Mouse (Mus musculus) Muller cell, postnatal 12 days (primary cell): ENCODE results near the gene Me3.

Experiments
- DNase-seq: peaks from one replicate; pipeline ENCODE4 v3.0.0-alpha.2; 2015; ENCODE audit errors: inconsistent ontology term

The Me3 gene

DNA sequence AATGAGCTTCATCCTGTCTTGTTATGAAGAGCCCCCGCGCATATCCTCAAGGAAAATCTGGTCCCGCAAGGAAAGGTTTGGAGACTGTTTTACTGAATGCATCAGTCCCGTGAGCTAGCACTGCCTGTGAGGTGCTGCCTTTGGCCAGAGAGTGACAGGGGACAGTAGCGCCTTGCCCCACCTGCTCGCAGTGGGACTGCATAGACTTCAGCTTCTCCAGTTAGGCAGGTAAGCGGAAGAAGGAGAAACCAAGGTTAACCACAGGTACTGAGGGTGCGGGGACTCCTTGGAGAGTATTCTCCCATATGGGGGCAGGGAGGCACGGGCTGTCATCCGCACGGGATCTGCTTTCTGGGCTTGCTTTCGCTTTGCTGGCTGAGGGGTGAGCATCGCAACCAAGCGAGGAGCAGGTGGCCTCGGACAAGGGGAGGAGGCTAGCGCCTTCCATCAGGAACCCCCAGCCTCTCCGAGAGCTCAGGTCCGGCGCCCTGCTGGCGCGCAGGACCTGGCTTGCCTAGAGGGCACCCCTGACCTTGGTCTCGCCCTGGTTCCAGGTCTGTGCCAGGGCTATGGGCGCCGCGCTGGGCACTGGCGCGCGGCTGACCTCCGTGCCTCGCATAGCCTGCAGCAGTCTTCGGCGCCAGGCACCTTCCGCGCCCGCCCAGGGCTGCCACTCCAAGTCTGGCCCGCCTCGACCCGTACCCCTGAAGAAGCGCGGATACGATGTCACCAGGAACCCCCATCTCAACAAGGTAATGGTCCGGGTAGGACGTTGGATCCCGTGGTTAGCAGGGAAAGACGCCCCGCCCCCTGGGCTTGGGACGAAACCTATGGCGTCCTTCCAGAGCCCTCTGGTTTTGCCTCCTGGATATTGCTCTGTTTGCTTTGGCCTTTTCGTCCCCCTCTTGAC lies at the start of gene Me3:
Gene Me3, plus strand, starts transcription at position 51 of the 910 bp plus-strand sequence.
- DNase-seq: peak; percentile 89

DNA sequence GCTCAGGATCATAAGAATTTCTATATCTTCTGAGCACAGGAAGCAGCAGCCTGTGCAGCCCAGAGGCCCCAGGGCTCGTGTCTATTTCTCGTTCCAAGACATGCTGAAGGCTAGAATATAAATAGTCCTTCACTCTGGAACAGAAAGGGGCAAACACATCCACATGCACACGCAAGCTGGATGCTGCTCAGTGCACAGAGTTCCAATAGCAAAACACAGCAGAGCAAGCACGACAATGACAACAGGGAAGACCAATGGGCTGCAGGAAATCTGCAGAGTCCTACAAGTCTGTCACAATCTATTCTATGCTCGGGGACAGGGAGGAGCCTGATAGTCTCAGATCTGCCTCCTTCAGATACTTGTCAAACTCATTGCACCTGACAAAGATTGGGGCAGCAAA lies 42.2 kb upstream of the Me3 start:
- DNase-seq: no peak

DNA sequence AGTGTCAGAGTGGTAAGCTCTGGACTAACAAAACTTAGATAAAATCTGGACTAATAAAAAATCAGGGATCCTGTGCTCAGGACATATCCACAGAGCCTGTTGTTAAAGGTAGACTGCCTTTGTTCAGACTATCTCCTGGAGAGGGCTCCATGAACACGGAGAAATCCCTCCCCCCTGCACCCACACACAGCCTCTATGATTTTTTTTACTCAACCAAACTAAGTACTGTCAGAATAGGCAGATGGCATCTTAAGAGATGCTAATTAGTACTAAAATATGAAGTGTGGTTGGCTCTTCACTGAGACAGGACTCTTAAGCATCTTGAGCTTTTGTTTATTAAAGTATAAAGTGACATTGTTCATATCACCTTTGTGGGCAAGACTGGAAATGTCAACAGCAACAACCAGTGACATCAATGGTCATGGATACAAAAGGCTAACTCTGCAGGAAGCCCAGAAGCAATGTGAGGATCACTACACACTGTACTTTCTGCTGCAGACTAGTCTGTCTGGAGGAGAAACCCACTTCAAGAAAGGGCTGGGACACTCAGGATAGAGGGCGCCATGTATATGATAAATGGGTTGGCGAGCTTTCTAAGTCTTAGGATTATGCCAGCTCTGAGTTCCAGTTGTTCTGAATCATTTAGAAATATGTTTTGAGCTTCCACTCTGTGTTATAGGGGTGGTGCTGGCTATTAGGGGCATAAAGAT lies 41.5 kb upstream of the Me3 start:
- DNase-seq: no peak

DNA sequence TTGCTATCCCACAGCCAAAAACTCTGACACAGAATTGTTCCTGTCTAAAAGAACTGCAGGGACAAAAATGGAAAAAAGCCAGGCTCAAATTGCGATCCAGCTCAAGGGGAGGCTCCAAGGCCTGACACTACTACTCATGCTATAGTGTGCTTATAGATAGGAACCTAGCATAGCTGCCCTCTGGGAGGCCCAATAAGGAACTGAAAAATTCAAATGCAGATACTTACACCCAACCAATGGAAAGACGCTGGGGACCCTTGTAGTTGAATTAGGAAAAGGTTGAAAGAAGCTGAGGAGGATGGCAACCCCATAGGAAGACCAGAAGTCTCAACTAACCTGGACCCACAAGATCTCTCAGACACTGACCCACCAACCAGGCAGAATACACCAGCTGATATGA lies 36.4 kb upstream of the Me3 start:
- DNase-seq: no peak

DNA sequence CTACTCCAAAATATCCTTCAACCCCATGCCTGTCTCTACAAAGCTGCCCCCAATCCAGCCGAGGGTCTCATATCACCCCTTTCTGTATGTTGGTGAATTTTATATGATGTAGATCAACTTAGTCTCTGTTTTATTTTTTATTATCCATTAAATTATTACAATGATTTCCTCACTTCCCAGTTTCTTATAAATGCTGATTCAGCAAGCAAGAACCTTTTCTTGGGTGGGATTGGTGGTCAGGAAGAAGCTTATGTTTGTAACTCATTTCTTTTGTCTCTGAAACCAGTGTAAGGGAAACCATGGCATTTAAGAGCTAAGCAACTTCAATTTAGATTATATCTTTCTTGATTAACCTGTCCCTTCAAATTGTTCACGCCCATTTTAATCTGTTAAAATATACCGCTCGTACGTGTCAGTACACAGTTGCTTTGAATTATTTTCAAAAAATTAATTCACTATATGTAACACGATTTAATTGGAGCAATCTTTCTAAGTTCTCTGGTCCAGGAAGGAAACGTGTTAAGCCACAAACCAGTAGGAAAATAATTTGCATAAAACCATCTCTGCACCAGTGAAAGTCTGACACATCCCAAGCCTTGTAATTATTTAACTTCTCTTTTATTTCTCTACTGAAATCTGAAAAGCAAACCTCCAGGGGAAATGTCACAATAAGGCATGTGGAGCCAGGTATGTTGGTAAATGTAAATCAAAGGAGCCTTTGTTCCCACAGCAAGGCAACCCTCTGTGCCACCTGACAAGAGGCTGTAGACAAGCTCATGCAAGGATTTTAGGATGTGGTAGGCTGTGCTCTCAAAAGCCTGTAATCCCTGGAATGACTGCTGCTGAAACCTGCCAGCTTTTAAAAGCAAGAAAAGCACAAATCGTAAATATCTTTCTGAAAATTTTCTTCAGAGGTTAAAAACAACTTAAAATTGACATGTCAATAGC lies 26.3 kb upstream of the Me3 start:
- DNase-seq: peak; percentile 30

DNA sequence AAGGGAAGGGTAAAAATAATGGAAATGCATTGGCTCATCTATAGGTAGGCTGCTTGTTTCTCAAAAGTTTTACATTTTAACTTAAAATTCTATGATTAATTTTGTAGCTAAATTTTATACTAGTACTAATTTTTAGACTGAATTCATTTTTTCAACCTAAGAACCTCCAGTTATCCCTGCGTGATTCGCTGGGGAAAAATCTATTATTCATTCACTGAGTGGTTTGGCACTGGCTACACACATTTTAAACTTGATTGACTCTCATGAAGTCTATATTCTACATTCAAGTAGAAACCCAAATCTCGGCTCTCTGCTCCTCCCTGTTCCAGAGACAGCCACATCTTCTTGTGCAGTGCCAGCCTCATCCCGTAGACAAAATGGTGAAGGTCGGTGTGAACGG lies 24.9 kb upstream of the Me3 start:
- peak; percentile 52 for DNase-seq

DNA sequence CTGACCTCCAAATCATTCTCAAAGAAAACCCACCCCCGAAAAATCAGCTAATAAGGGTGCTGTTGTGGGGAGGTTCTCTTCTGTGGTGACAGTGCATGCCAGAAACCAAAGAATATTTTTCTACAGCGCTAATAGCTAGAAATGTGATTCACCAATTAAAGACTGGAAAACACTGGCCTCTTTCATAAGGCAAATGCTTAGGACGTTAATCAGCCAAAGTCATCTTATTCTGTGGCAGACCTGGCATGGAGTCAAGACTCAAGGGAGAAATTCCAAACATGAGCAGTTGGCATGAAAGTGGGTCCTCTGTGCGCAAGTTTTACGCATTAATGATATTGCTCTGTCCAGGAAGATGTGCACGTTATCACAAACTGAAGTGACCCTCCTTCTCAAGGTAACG lies 21.0 kb upstream of the Me3 start:
- DNase-seq: peak; percentile 96

DNA sequence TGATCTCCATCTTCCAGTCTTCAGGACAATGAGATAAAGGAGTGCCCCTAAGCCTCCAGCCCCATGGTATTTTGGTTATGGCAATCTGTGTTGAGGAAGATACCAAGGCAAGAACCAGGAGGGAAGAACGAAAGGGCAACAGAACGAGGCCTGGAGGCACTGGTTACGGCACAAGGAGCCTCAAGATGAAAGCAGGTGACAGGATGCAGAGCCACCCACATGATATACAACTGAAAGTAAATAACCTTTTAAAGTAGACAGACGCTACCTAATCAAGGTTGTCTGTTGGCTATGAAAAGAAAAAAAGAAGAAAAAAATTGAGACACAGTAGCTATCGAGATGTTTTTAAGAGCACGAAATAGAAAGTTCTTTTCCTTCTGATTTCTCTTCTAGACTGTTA lies 16.0 kb upstream of the Me3 start:
- DNase-seq: no peak

DNA sequence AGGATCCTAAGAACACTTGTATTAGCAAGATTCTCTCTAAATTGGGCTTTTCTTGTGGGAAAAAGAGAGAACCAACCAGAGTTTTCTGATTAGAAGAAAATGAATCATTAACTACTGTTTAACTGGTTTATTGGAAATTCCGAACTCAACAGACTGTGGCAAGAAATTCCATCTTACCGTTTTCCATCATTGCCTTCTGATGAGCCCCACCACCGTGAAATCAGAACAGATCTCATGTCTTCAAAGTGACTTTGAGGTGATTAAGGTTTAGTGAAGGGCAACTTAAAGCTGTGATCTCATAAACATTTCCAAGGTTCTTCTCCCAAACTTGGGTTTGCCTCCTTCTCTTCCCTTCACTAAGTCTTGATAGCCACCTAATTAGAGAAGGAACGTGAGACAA lies 8.9 kb upstream of the Me3 start:
- no peak for DNase-seq

DNA sequence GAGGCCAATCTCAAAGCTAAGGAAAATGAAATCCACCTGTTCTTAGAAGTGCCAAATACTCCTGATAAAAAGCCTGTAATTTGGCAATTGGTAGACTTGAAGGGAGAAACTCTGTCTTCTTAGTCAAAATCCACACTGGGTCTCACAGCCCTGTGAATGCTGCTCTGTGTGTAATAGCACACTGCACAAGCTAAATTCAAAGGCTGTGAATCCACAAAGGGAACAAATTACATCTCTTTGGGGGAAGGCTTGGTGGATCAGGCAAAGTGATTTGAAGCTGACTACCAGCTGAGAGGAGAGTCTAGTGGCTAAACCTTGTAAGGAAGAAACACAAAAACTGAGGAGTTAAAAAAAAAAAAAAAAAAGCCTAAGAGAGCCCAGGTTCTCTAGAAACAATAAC lies 4.8 kb upstream of the Me3 start:
- DNase-seq: no peak

DNA sequence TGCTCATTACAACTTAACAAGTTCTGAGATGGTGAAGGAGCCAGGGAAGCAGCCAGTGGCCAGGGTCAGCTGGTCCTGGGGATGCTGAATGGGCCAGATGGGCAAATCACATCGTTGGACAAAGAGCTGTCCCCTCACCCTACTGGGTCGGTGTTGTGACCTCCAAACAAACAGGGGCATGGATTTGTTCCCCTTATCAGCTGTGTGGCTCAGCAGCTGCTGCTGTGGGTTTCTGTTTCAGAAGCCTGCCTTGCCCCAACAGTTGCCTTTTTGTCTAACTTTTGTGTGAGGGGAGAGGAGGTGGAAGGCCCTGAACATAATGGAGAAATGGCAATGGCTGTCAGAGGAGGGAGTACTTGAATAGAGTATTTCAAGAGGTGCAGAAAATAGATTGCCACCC lies 4.2 kb upstream of the Me3 start:
- no peak for DNase-seq

DNA sequence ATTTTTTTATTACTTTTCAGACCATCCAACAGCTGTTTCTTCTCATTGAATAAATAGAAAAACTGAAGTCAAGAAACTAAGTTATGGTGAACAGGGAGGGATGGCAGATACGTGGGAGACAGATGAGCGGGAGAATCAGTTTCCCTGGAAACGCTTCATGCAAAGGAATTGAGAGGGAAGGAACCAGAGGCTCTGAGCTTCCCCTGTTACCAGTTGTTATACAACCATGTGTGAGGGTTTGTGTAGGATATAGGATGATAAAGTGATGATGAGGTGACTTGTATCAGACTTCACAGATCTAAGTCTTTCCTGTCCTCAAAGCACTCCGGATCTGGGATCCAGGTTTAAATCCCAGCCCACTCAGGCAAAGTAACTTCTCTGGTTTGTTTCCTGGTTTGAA lies 3.2 kb upstream of the Me3 start:
- no peak for DNase-seq

DNA sequence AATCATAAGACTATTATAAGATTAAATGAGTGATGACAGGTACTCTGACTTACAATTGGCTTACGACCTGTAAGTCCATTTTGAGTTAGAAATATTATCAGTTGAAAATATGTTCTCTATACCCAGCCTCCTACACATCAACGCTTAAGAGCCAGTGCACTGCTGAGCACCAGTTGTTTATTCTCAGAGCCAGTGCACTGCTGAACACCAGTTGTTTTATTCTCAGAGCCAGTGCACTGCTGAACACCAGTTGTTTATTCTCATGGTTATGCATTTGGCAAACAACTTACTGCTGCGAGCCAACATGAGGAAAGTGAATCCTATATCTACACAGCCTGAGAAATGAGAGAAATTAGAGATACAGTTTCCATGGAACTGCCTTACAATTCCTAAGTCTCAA lies 2.3 kb upstream of the Me3 start:
- no peak for DNase-seq

DNA sequence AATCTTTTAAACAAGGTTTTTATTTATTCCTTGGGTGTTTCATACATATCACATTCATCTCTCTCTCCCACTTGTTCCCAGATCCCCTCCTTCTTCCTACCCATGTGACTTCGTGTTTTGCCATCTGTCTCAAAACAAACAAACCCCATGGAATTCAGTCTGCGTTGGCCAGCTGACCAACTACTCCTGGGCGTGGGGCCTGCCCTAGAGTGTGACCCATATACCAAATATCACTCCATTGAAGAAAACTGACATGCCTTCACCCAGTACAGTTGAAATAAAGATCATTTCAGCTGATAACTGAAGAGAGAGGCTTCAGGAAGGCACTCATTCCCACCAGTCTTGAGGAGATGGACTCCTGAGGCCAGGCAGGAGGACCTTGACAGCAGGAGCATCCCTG lies 1.4 kb upstream of the Me3 start:
- no peak for DNase-seq

DNA sequence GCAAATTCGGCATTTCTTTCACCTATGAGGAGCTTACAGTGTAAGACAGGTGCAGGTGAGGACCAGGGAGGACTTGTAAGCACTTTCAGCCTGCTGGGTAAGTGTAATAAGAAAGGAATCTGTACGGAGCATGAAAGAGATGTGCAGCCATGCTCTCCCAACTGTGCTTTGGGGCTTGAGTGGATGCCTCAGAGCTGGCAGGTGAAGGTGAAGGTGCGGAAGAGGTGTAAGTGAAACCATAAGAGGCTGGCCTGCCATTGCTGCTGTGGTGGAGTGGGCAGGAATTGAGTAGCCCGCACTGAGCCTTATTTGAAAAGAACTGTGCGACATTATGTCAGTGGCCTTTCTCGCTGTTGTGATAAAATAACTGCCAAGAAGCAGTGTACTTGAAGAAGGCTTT lies 8.3 kb downstream of the Me3 start:
- no peak for DNase-seq

DNA sequence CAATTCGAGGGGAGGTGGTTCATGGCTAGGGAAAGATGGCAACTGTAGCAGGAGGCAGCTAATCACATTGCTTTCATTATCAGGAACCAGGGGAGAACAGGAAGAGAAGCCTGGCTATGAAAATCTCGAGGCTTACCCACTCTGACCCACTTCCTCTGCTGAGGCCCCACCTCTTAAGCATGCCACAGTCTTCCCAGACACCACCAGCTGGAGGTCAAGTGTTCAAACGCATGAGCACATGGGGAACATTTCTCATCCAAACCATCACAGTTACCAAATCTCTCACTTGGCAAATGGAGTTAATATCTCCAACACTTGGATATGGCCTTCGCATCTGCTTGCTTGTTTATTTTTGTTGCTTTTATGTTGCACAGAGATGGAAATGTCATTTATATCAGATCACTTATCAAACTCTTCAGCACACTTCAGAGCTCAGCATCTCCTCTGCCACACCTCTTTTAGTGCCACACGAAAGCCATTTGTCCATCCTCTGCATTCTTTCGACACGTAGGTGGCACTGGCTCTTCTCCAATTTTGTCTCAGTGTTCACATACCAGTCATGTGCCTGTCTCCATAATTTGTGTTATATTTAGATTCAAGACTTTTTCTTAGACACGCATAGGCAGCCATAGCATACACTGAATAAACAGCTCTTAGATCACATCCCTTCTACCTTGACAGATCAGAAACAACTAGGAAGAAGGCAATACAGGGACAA lies 8.9 kb downstream of the Me3 start:
- DNase-seq: peak; percentile 62

DNA sequence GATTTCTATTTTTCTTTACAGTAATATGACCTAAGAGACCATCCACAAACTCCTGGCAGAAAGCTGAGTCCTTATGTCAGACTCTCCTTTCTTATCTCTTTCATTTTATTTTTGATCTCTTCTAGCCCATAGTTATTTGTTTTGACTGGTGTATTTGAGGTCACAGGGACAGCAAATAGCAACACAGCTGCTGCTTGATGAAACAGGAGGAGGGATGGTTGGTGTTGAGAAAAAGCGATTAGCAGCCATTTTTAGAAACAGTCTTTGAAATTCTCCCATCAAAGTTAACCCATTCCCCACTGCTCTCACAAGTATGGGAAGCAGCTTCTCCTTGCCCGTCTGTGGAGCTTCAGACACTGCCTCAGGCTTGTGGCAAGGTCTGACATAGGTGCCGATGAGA lies 12.8 kb downstream of the Me3 start:
- no peak for DNase-seq

DNA sequence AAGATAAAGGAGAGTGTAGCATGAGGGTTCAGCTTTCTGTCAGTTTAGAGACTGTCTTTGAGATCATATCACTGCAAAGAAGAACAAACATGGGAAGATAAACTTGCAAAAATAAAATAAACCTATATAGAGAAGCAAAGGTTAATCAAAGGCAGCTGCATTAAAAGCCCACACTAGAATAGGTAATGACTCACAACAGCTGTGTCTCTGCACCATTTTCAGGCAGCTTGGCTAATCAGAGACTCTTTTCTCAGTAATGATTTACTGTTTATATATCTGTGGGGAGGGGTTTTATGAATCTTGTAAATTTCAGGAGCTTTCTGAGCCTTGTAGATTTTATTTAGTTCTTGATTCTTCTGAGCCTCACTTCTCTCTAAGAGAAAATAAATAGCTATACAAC lies 15.7 kb downstream of the Me3 start:
- no peak for DNase-seq

DNA sequence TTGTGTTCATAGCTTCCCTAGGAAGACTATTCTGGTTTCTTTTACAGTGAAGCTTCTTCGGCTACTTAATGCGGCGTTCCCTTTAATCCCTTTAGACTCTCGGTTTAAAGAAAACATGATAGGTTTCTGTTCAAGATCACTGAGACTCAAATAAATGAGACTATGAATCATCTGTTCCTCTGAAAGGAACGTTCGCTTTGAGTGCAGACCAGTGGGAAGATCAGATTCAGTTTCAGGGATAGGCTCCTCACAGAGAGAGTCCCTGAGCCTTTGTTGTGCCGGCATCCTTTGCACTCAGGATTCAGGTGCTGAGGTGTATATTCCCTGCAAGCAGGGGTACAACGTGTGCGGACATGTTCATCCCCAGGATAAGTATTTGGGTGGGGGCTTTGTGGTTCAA lies 25.0 kb downstream of the Me3 start:
- no peak for DNase-seq

DNA sequence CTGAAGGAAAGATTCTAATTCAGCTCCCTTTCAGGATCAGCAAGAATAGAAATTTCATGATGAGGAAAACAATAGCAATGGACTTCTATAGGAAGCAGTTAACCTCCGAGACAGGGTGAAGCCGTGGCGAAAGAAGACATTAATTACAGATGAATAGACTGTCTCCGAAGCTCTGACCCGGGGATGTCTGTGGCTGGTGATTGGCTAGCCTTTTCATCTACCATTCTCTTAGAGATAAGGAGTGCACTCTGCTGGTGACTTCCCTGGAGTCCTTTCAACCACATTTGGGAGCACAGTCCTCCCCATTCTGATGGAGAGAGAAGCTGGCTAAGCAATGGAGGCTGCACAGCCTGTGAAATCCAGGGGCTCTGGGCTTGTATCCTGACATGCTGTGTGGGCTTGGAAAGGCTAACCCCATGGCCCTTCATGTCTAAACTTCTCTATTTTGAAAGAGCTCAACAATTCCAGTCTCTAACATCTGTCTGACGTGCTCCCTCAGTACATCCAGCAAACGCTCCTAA lies 25.6 kb downstream of the Me3 start:
- DNase-seq: no peak

DNA sequence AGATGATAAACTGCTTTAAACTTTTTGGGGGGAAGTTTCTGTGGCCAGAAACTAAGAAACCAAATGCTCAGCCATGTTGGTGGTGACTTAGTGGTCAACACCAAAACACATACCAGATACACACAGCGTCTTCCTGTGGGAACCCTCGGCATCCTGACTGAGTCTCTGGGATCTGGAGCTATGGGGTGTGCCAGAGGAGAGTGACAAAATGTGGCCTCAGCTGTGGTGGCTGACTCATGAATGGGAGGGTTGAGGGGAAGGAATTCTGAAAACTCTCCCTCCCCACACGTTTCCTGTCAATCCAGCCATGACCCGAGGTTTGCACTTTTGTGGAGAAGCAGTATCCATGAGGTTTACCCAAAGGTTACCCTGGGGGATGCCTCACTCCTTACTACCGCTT lies 32.0 kb downstream of the Me3 start:
- DNase-seq: peak; percentile 87
